7 mouse cellular contexts compared by ENCODE assay signal in genomic region chr6:67138302-67139011, GRCm38 (mm10).
DNase-seq lines count a peak whose midpoint lies in the region; ATAC-seq and TF ChIP-seq lines count a peak whose summit lies in the region.

No protein-coding gene starts in this region.

- H3K27ac ChIP-seq in kidney, postnatal 0 days, result no peak overlapping the region
- H3K27ac ChIP-seq in forebrain, embryonic 14.5 days (ENCODE audit: low read depth, low read length), result no peak overlapping the region

- H3K4me3 ChIP-seq in kidney, postnatal 0 days (replicated peaks; ENCODE audit: low read depth, low read length), result no peak overlapping the region
- no peak overlapping the region for H3K4me3 ChIP-seq in forebrain, embryonic 14.5 days (ENCODE audit: low read depth, low read length)

- no peak overlapping the region for H3K9ac ChIP-seq in kidney, postnatal 0 days (ENCODE audit: low read depth, low read length)
- no peak overlapping the region for H3K9ac ChIP-seq in forebrain, embryonic 14.5 days (ENCODE audit: low read length)

- peaks cover 10% of the 10 kb centered on the region; the same call in 1 of the 2 replicates for H3K4me1 ChIP-seq in kidney, postnatal 0 days (replicated peaks; ENCODE audit: insufficient read depth, low read length)
- H3K4me1 ChIP-seq in forebrain, embryonic 14.5 days (ENCODE audit: control insufficient read depth, insufficient read depth, low read length), result no peaks in the 10 kb centered on the region

- TF ChIP-seq CTCF in kidney, postnatal 0 days (IDR thresholded peaks at IDR 0.05; ENCODE audit: low read depth), result peak; percentile 40

- H3K36me3 ChIP-seq in kidney, postnatal 0 days (ENCODE audit: insufficient read depth, low read length), result no peaks in the 10 kb centered on the region
- H3K36me3 ChIP-seq in forebrain, embryonic 14.5 days (ENCODE audit: control insufficient read depth, insufficient read depth, low read length), result no peaks in the 10 kb centered on the region

- peak; percentile 55 for DNase-seq in thymus, postnatal 14 days
- no peak for DNase-seq in thymus, adult 18-20 months
- DNase-seq in cerebellum, adult 8-10 months, result peak; percentile 34
- peak; percentile 54 for DNase-seq in kidney, postnatal 0 days (ENCODE audit: low spot score)
- peak; percentile 27 for DNase-seq in thymus, postnatal 25 days
- DNase-seq in forebrain, embryonic 14.5 days (ENCODE audit: low spot score), result no peak

- H3K9me3 ChIP-seq in kidney, postnatal 0 days (replicated peaks; ENCODE audit: low read length), result no peaks in the 10 kb centered on the region
- H3K9me3 ChIP-seq in forebrain, embryonic 14.5 days (replicated peaks; ENCODE audit: control insufficient read depth, low read length), result no peaks in the 10 kb centered on the region

- WGBS in kidney, postnatal 0 days, result 30% methylated on average over 13 of the region's 13 CpGs
- 78% methylated on average over 13 of the region's 13 CpGs for WGBS in forebrain, embryonic 14.5 days

- no peak overlapping the region for H3K4me2 ChIP-seq in kidney, postnatal 0 days (ENCODE audit: low read length)
- no peak overlapping the region for H3K4me2 ChIP-seq in forebrain, embryonic 14.5 days (ENCODE audit: low read length)

- peak; percentile 76 for ATAC-seq in kidney, postnatal 0 days (replicated peaks; ENCODE audit: low FRiP score, low read depth)
- ATAC-seq in forebrain, embryonic 14.5 days, result no peak
- ATAC-seq in erythroblast, adult 5-6 weeks (replicated peaks; ENCODE audit: low FRiP score, poor library complexity, severe bottlenecking), result no peak

- no peaks in the 10 kb centered on the region for H3K27me3 ChIP-seq in kidney, postnatal 0 days (ENCODE audit: insufficient read depth, low read length)
- H3K27me3 ChIP-seq in forebrain, embryonic 14.5 days (replicated peaks; ENCODE audit: control insufficient read depth, insufficient read depth, low read length), result no peaks in the 10 kb centered on the region

Comparison
In these comparisons a context has a peak if more than half of its experiments do, and no peak if none do; other contexts are left out.
1. DNase-seq: peak in thymus, postnatal 14 days (single experiment), cerebellum, adult 8-10 months (single experiment), kidney, postnatal 0 days (single experiment) and thymus, postnatal 25 days (single experiment); none in thymus, adult 18-20 months (0 of 2) and forebrain, embryonic 14.5 days (single experiment).